Mouse (Mus musculus) olfactory bulb, adult 2 months (tissue): ENCODE results near the gene Shisal1. TPM values are rescaled to one million over a fixed set of nuclear protein-coding genes. Genes with fewer than 3 reads are reported as not detected.

Experiments
- H3K27ac ChIP-seq: fragments of 200-500 bp; 2 replicates; pipeline ENCODE4 v1.5.1; 2012; ENCODE audit warnings: low read depth, low read length; ENCODE audit not compliant: insufficient read depth
- H3K4me1 ChIP-seq: fragments of 200-500 bp; 2 replicates; pipeline ENCODE4 v1.6.1; 2012; ENCODE audit warnings: low read length; ENCODE audit not compliant: control insufficient read depth, insufficient read depth
- H3K4me3 ChIP-seq: fragments of 200-500 bp; 2 replicates; pipeline ENCODE4 v1.5.1; 2012; ENCODE audit warnings: mild to moderate bottlenecking, low read depth, low read length, moderate library complexity; ENCODE audit not compliant: insufficient read depth
- CTCF ChIP-seq: fragments of 200-500 bp; IDR thresholded peaks from 2 replicates; pipeline ENCODE4 v1.5.1; 2012; ENCODE audit warnings: low read depth, mild to moderate bottlenecking, low read length, moderate library complexity; ENCODE audit not compliant: insufficient read depth
- POLR2A ChIP-seq: fragments of 200-500 bp; IDR thresholded peaks from 2 replicates; pipeline ENCODE4 v1.6.1; 2012; ENCODE audit warnings: mild to moderate bottlenecking, low read depth, low read length, moderate library complexity; ENCODE audit not compliant: insufficient read depth
- WGBS: fragments of 180-500 bp; shearing (Covaris S2); methylation state at CpG from one replicate; pipeline ENCODE4 v1.1.7; 2018; 5-methylcytosine and 5-hydroxymethylcytosine counted together
- polyA plus RNA-seq: library from polyadenylated mRNA; stranded (reverse); fragments of >200 nt; gene quantifications from 2 replicates; pipeline ENCODE4 v1.2.4, GENCODE M21; 2012; ENCODE audit warnings: low replicate concordance; ENCODE audit not compliant: missing spikeins, insufficient read depth, insufficient read length

The Shisal1 gene
- polyA plus RNA-seq, 1 experiment, result not detected

- 97% methylated on average over 4 of the region's 4 CpGs for WGBS
- no peak for TF ChIP-seq POLR2A
- peak; percentile 26; the same call in 1 of the 2 replicates for TF ChIP-seq CTCF
- H3K27ac ChIP-seq, result no peak overlapping the region
- no peak overlapping the region for H3K4me3 ChIP-seq
- peaks cover 10% of the 10 kb centered on the region for H3K4me1 ChIP-seq
Measured at GRCm38 (mm10) chr15:84348769-84349168, 98.1 kb downstream of the Shisal1 start.

- TF ChIP-seq CTCF (no peak), POLR2A (no peak)
- WGBS, result 82% methylated on average over 2 of the region's 2 CpGs
- H3K4me3 ChIP-seq, result no peak overlapping the region
- no peak overlapping the region for H3K27ac ChIP-seq
- H3K4me1 ChIP-seq, result no peaks in the 10 kb centered on the region
Measured at GRCm38 (mm10) chr15:84340926-84341325, 106.0 kb downstream of the Shisal1 start.

GRCm38 (mm10) chr15:84337599-84337998 lies 109.3 kb downstream of the Shisal1 start:
- WGBS, result 88% methylated on average over 5 of the region's 5 CpGs
- TF ChIP-seq POLR2A (no peak), CTCF (no peak)
- Histone ChIP-seq H3K4me1 (no peaks in the 10 kb centered on the region), H3K27ac (no peak overlapping the region), H3K4me3 (no peak overlapping the region)

GRCm38 (mm10) chr15:84336281-84336817 lies 110.5 kb downstream of the Shisal1 start:
- H3K4me3 ChIP-seq, result no peak overlapping the region
- no peaks in the 10 kb centered on the region for H3K4me1 ChIP-seq
- H3K27ac ChIP-seq, result no peak overlapping the region
- 78% methylated on average over 12 of the region's 12 CpGs for WGBS
- no peak for TF ChIP-seq POLR2A
- TF ChIP-seq CTCF, result no peak

GRCm38 (mm10) chr15:84331066-84331612 lies 115.8 kb downstream of the Shisal1 start:
- 96% methylated on average over 4 of the region's 4 CpGs for WGBS
- no peaks in the 10 kb centered on the region for H3K4me1 ChIP-seq
- no peak for TF ChIP-seq POLR2A
- TF ChIP-seq CTCF, result no peak
- no peak overlapping the region for H3K27ac ChIP-seq
- H3K4me3 ChIP-seq, result no peak overlapping the region

GRCm38 (mm10) chr15:84329940-84330339 lies 117.0 kb downstream of the Shisal1 start:
- no peak for TF ChIP-seq POLR2A
- no peak for TF ChIP-seq CTCF
- H3K27ac ChIP-seq, result no peak overlapping the region
- no peaks in the 10 kb centered on the region for H3K4me1 ChIP-seq
- WGBS, result 97% methylated on average over 8 of the region's 8 CpGs
- H3K4me3 ChIP-seq, result no peak overlapping the region

Other genes starting within 250 kb of the Shisal1 start
- gene Parvb, start 215.1 kb downstream of the Shisal1 start, polyA plus RNA-seq, result not detected in 2 replicates
- gene Parvg, start 123.1 kb downstream of the Shisal1 start, polyA plus RNA-seq, result not detected in 2 replicates
- not detected in 2 replicates for gene Rtl6, start 110.7 kb upstream of the Shisal1 start, polyA plus RNA-seq
- gene Prr5, start 222.5 kb upstream of the Shisal1 start, polyA plus RNA-seq, result not detected in 2 replicates